Mouse (Mus musculus) left cerebral cortex, adult 18-20 months (tissue): Measurements from ENCODE around the gene S100a16. TPM values are rescaled to one million over a fixed set of nuclear protein-coding genes. Genes with fewer than 3 reads are reported as not detected.

Experiments
- DNase-seq, 2 experiments: peaks; one replicate each; pipeline ENCODE4 v3.0.0; 2021 to 2022; ENCODE audit warnings: low spot score in 2 of 2, mixed read lengths in 1 of 2
- long read RNA-seq, 2 experiments: library from polyadenylated mRNA; stranded (forward); transcript quantifications; one replicate each; pipeline ENCODE4 v2.0.0; 2021
- total RNA-seq, 2 experiments: library from RNA; stranded (reverse); gene quantifications; 2 replicates each; pipeline ENCODE4 v1.2.3; 2021

Gene S100a16
- total RNA-seq, result 10 to 100 TPM; 75.6 to 80.4 TPM
- long read RNA-seq, experiment 1, transcript S100a16-202 (3 exons, 1,127 nt), result major isoform, 61 of 84 reads
- long read RNA-seq, experiment 1, transcript S100a16-201 (3 exons, 1,123 nt), result minor isoform, 14 of 84 reads
- long read RNA-seq, experiment 1, partial matches to known transcripts, result 1 of 84 reads
- long read RNA-seq, experiment 1, other reads (novel, unspliced or antisense), result 5 of 84 reads
- long read RNA-seq, experiment 2, transcript S100a16-201 (3 exons, 1,123 nt), result minor isoform, 11 of 74 reads
- long read RNA-seq, experiment 2, transcript S100a16-202 (3 exons, 1,127 nt), result major isoform, 53 of 74 reads
- long read RNA-seq, experiment 2, partial matches to known transcripts, result 2 of 74 reads
- long read RNA-seq, experiment 2, other reads (novel, unspliced or antisense), result 2 of 74 reads

GRCm38 (mm10) chr3:90537141-90537904 lies at the start of gene S100a16:
TSS of gene S100a16 (plus strand) at chr3:90537254.
- no peak for DNase-seq

- no peak for DNase-seq
Observed at GRCm38 (mm10) chr3:90488576-90488975, 48.5 kb upstream of the S100a16 start.

- DNase-seq, result peak; percentile 94 to 96
Observed at GRCm38 (mm10) chr3:90490696-90491256, 46.3 kb upstream of the S100a16 start, which contains the start of gene Snapin. TSS of gene Snapin (minus strand) at chr3:90491033.

- DNase-seq, result peak in 1 of 2 experiments; percentile 41
Observed at GRCm38 (mm10) chr3:90491350-90491749, 45.7 kb upstream of the S100a16 start.

GRCm38 (mm10) chr3:90493831-90494540 lies 43.1 kb upstream of the S100a16 start:
- no peak for DNase-seq

GRCm38 (mm10) chr3:90495850-90496525 lies 41.1 kb upstream of the S100a16 start:
- no peak for DNase-seq

GRCm38 (mm10) chr3:90497597-90497996 lies 39.5 kb upstream of the S100a16 start:
- DNase-seq, result no peak

- no peak for DNase-seq
Observed at GRCm38 (mm10) chr3:90503444-90503843, 33.6 kb upstream of the S100a16 start.

GRCm38 (mm10) chr3:90505216-90505615 lies 31.8 kb upstream of the S100a16 start:
- DNase-seq, result no peak

GRCm38 (mm10) chr3:90506362-90506761 lies 30.7 kb upstream of the S100a16 start:
- DNase-seq, result no peak

- no peak for DNase-seq
Observed at GRCm38 (mm10) chr3:90508287-90508949, 28.6 kb upstream of the S100a16 start.

GRCm38 (mm10) chr3:90508950-90509746 lies 27.9 kb upstream of the S100a16 start, which contains the start of gene Chtop:
TSS of gene Chtop (minus strand) at chr3:90509498.
- DNase-seq, result peak; percentile 99 to 100

GRCm38 (mm10) chr3:90509747-90510123 lies 27.3 kb upstream of the S100a16 start:
- DNase-seq, result no peak

GRCm38 (mm10) chr3:90512276-90512675 lies 24.8 kb upstream of the S100a16 start:
- no peak for DNase-seq

GRCm38 (mm10) chr3:90512948-90513642 lies 24.0 kb upstream of the S100a16 start:
- no peak for DNase-seq

GRCm38 (mm10) chr3:90513796-90514590 lies 23.1 kb upstream of the S100a16 start, which contains the start of the genes S100a1 and S100a13:
TSS of gene S100a1 (minus strand) at chr3:90514392.
TSS of gene S100a13 (plus strand) at chr3:90514435.
- DNase-seq, result peak; percentile 39 to 56

- DNase-seq, result no peak
Observed at GRCm38 (mm10) chr3:90514691-90515090, 22.4 kb upstream of the S100a16 start.

- no peak for DNase-seq
Observed at GRCm38 (mm10) chr3:90515242-90515641, 21.8 kb upstream of the S100a16 start.
